Mouse (Mus musculus): ENCODE measurements at regions not wholly inside any gene's neighbourhood (a gene's known extent, or its start where the extent isn't known, plus 50 kb on each side); places are given as distances from the start of the nearest gene placed in this dataset.

DNA sequence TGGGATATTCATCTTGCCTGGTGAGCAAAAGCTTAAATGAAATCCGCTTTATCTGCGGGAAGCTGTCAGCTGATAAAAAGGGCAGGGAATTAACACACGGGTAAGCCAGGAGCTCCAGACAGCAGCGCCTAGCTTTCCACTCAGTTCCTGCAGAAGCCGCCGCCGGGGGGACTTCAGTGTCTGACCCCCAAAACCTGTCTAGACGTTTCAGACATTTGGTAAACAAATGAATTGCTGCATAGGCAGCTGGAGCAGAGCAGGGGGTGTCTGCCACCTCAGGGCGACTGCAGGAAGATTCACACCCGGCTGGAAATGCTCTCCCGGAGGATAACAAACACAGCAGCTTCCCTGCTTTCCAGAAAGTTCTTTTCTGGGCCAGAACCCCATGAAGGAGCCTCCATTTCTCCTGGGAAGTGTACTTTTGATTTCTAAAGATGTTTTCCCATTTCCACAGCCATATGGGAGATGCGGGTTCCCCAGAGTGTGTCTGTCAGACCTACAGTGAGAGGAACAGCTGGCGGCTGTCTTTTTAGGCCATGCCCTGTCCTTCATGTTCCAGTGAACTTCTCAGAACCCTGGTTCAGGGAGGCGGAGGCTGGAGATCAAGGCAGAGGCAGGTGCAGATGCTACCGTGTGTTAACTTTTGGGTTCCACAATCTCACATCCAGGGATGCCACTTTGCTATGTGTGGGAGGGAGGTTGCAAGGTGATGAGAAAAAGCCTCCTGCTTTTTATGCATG, 58.7 kb upstream of the Pmepa1 start:
- DNase-seq (ENCODE audit: low spot score): no peak

DNA sequence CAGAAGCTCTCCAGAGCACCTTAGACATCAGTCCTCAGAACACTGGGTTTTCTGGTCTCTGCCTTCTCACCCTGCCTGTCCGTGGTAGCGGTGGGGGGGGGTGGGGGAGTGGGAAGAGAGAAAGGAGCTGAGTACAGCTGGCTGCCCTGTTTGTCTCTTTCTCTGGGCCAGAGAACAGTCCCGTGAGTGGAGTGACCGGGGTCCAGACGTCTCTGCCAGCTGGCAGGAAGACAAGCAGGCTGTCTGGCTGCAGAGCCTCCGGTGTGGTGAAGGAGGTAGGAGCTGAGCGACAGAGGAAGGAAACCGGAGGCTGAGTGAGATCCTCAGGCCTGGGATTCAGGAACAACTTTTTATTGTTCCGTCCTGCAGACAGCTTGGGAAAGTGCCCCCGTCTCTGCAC, 59.5 kb upstream of the Pmepa1 start:
- peak; percentile 66 for DNase-seq (ENCODE audit: low spot score)

- no peak for DNase-seq (ENCODE audit: low spot score)
These were observed 61.3 kb upstream of the Pmepa1 start for GRCm38 (mm10) chr2:173337666-173338065.

DNA sequence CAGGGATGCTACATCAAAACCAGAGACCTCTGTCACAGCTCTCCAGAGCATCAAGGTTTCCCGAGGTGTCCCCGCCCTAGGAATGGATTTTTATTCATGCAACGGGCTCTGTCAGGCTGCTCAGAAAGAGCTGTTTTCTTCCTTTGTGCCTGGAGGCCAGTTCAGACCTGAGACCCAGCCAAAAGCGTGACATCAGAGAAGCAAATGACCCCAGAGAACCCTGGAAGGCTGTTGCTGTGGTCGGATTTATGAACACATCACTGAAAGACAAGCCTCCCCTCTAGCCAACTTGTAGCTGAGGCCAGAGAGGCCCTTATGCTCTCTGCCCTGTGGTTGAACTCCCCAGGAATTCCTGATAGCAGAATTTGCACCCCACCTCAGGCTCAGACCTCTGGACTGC, 62.3 kb upstream of the Pmepa1 start:
- DNase-seq (ENCODE audit: low spot score): peak; percentile 65

GRCm38 (mm10) chr2:173339211-173339610, 62.9 kb upstream of the Pmepa1 start:
- no peak for DNase-seq (ENCODE audit: low spot score)

- peak; percentile 38 for DNase-seq (ENCODE audit: low spot score)
These were observed 63.8 kb upstream of the Pmepa1 start for GRCm38 (mm10) chr2:173340044-173340601.

DNA sequence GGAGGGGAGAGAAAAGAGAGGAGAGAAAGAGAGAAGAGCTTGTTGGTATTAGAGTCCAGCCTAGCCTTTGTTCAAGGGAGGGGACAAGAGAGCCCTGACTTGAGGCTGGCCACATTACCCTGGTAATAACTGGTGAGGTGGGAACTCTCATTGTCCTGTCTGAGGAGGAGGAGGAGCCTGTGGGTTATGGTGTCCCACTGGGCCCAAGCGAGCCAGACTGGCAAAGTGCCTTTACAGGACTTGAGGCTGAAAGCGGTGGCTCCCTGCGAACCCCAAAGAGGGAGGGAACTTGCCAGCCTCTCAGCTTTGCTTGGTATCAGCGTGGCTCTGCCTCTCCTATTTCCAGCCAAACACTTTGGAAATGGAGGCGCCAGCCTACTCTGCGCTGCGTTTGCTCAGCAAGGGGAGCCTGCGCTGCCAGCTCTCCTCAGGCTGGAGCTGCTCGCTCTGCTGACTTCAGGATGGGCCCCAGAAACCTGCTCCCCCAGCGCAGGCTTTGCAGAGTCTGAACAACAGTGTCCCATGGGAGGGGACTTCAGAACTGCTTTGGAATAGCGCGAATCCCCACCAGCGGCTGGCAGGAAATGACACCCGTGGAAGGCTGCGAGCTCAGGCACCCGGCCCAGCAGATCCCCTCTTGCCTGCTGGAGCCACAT, 66.4 kb upstream of the Pmepa1 start:
- DNase-seq (ENCODE audit: low spot score): no peak

DNA sequence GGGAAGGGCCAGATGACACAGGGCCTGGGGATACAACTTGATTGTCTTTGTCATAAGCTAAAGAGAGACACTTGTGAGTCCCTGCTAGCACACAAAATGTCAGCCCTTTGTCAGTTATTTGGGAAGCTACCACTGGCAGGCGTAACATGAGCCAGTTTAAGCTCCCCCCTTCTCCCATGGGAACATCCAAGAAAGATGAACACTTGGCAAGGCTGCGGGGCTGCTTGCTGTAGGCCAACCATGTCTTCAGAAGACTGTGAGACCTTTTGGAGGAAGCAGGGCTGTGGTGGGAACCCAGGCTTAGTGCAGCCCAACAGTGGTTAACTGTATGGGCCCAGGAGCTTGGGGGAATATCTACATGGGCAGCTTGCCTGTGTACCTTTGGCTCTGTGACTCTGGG, 67.3 kb upstream of the Pmepa1 start:
- no peak for DNase-seq (ENCODE audit: low spot score)

DNA sequence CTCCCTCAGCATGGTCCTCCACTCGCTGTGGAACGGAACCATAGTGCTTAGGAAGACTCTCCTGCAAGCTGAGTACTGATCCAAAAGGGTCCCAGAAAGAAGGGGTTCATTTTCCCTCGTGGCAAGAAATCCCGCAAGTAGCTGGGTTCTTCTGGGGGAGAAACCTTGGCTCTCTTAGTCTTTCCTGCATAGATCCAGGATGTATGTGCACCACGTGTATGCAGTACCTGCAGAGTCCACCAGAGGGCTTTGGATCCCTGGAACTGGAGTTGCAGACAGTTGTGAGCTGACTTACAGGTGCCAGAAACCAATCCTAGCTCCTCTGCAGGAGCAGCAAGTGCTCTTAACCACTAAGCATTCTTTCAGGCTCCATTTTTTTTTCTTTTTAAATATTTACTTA, 67.9 kb upstream of the Pmepa1 start:
- DNase-seq (ENCODE audit: low spot score): no peak

DNA sequence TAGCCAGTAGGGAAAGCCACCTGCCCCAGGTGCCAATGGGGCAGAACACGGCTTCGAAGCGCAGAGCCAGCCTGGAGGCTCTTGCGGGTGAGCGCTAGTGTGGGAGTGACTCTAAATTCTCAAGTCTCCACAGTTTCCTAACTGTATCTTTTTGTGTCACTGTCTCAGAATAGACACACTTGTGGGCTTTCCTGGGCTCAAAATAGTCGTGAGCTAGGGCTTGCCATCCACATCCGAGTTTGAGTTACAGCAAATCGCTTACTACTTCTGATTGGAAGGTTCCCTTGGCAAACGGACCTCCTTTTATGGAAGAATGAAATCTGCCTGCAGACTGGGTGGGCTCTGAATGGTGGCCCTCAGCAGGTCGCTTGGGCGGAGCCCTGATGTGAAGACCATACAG, 71.0 kb upstream of the Pmepa1 start:
- no peak for DNase-seq (ENCODE audit: low spot score)

DNA sequence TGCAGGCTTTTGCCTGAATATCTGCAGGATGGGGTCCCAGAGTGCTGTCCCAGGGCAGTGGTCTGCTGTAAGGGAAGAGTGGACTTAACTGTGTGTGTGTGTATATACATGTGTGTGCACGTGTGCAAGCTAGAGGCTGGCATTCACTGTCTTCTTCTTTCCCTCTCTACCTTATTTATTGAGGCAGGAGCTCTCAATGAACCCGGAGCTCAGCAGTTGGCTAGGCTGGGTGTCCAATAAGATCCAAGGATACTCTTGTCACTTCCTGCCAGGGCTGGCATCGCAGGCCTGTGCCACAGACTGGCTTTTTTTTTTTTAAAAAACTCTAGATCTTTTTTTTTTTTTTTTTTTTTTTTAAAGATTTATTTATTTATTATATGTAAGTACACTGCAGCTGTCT, 72.4 kb upstream of the Pmepa1 start:
- DNase-seq (ENCODE audit: low spot score): no peak

DNA sequence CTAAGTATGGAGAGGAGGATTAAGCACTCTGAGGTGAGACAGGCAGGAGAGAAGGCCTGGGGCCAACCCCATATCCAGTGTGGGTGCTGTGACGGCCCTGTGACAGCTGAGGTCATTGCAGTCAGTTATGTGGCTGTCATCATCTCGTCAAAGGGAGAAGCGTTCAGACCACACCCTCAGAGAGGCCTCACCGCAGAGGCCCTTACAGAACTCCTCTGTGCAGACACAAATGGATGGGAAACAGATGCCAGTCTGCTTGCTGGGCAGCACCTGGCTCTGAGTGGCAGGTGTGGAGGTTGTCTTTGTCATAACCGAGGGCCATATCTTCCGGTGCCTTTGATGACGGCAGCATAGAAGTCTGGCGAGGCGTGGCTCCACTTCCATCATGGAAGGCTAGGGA, 73.2 kb upstream of the Pmepa1 start:
- DNase-seq (ENCODE audit: low spot score): no peak

- DNase-seq (ENCODE audit: low spot score): no peak
These were observed 73.6 kb upstream of the Pmepa1 start for GRCm38 (mm10) chr2:173349910-173350309.

DNA sequence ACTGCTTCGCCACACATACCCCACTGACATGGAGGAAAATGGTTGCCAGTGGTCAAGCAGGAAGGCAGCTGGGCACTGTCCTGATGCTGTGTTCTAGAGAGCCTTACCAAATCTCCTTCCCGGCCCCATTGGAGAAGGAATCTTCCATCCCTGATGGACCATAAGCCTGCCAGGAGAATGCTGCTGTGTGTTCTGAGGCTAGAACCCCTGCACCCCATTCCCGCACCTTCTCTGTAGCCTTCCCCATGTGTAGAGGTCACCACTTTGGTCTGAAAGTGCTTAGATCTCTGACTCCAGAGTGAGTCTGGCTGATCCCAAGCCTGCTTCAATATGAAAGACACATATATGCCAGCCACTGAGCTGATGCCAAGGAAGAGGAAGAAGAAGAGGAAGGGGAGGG, 74.1 kb upstream of the Pmepa1 start:
- no peak for DNase-seq (ENCODE audit: low spot score)

GRCm38 (mm10) chr2:173350831-173351230, 74.5 kb upstream of the Pmepa1 start:
- no peak for DNase-seq (ENCODE audit: low spot score)

DNA sequence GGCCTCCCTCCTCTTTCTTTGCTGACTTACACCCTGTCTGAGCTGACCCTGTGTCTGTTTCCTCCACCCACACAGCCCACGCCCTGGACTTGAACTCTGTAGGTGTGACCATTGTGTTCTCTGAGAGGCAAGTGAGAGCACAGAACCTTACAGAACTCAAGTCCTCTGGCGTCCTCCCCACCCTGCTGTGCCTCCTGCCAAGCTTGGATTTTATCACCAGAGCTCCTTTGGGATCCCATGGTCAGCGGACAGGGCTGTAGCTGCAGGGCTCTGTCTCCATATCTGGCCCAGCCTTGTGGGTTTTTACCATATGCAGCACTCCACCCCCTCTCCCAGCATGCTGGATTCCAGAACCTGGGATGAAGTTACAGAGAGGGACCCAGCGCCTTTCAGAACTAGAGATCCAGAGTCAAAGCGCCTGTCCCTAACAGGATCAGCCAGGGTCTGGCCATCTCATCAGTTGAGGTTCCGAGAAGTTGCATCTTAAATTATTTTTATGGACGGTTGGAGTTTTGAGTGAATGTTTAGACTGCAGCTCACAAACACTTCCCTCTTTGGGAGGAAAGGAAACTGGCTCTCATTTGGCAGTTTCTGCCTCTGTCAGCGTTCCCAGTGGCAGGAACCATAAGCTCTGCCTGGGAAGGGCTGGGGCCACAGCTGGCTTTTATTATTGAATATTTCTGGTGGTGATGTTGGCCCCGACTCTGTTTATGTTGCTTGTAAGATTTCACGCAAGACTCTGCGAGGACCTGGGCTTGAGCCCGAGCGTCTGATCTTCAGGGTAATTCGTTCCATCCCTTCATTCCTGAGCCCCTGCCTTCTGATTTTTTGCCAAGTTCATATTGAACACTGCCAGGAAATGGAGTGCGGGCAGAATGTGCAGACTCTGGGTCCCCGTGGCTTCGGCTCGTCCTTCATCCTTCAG, 75.8 kb upstream of the Pmepa1 start:
- DNase-seq (ENCODE audit: low spot score): peak; percentile 76

DNA sequence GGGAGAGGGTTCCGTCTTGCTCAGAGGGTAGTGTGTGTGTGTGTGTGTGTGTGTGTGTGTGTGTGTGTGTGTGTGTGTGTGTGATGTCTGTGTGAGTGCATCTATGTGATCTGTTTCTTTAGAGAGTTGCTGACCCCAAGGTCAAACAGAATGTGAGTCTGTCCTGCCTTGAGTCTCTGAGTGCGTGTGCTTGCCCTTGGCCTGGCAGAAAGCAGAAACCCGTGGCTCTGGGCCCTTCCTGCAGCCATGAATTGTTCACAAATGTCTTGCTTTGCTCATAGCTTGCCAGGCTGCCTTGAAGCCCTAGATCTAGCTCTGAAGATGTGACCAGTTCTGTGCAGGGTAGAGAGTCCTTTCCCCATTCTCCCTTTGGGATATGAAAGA, 76.4 kb upstream of the Pmepa1 start:
- DNase-seq (ENCODE audit: low spot score): no peak

GRCm38 (mm10) chr2:173353435-173354241, 77.3 kb upstream of the Pmepa1 start:
- peak; percentile 38 for DNase-seq (ENCODE audit: low spot score)

DNA sequence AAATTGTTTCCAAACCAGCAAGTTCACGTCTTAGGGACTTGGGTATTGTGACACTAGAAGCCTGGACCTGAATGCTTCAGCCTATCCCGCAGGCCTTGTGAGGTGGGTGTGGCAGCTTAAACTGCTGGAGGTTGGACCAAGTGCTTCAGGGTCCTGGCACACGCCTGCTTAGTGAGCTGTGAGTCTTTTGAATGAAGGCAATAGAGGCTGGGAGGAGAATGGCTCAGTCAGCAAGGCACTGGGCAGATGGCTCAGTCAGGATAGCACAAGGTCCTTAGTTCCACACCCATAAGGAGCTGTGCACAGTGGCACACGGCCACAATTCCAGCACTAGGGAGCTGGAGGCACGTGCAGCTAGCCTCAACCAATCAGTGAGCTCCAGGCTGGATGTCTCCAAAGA, 80.5 kb upstream of the Pmepa1 start:
- DNase-seq (ENCODE audit: low spot score): no peak

DNA sequence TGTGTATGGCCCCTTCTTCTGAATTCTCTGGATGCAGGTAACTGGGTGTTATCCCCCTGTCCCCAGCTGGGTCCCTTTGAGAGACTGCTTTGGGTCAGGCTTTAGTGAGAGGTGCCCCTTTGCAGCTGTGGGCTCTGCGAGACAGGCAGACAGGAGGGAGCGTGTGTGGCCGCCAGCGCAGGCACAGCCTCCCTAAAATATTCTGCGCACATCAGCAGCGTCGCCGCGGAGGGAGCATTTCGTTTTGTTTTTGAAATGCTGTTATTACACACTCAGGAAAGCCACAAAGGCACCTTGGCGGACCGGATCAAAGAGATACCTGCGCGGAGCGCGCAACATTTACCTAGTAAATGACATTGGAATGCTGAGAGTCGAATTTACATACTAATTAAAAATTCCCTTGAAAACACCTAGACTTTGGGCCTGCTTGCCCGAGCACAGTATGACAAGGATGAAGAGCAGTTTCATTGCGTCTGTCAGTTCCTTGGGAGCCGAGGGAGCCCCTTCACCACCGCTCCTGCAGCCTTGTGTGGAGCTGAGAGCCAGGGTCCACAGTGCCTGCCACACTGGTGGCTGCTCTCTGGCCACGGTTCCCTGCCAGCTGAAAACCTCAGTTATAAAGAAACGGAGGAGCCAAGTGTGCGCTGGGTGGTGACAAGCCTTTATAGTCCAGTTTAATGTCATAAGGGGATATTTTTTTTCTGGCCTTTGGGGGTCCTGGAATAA, 89.3 kb upstream of the Pmepa1 start:
- no peak for DNase-seq (ENCODE audit: low spot score)

DNA sequence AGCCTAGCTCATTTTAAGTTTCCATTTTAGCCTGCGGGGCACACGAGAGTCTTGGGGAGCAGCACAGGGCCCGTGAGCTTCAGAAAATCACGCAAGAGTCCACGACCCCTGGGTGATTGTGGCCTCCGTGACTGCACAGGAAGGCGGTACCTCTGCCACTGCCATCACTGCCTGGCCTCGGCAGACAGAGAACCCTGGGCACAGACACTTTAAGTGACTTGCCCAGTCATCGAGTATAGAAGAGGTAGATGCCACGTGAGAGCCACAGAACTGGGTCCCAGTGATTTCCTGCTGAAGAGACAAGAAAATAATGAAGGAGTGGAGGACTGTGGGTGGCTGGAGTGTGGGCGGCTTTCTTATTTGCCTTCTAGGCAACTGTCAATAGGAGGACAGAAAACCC, 90.4 kb upstream of the Pmepa1 start:
- DNase-seq (ENCODE audit: low spot score): no peak
